Mouse (Mus musculus): Measurements from ENCODE around the gene Adam12. TPM values are rescaled to one million over a fixed set of nuclear protein-coding genes. Genes with fewer than 3 reads are reported as not detected.

Gene Adam12
- total RNA-seq, 2 experiments from 2014 or later = 4.0 to 7.6 TPM

- no peak for DNase-seq (ENCODE audit: low spot score in 2 of 2)
- intact Hi-C loops (cut with DNase I) = no loop called here
These were observed 138.1 kb downstream of the Adam12 start for GRCm38 (mm10) chr7:134093871-134094270.

- intact Hi-C loops (cut with DNase I) = no loop called here
- no peak for DNase-seq (ENCODE audit: low spot score in 2 of 2)
These were observed 141.2 kb downstream of the Adam12 start for GRCm38 (mm10) chr7:134090764-134091163.

- intact Hi-C loops (cut with DNase I) = no loop called here
- no peak for DNase-seq (ENCODE audit: low spot score in 2 of 2)
These were observed 141.7 kb downstream of the Adam12 start for GRCm38 (mm10) chr7:134090256-134090655.

GRCm38 (mm10) chr7:134088548-134089347, 143.2 kb downstream of the Adam12 start:
- intact Hi-C loops (cut with DNase I) = no loop called here
- no peak for DNase-seq (ENCODE audit: low spot score in 2 of 2)

- DNase-seq (ENCODE audit: low spot score in 2 of 2) = no peak
- intact Hi-C loops (cut with DNase I) = no loop called here
These were observed 146.6 kb downstream of the Adam12 start for GRCm38 (mm10) chr7:134085396-134085795.

- intact Hi-C loops (cut with DNase I) = no loop called here
- DNase-seq (ENCODE audit: low spot score in 2 of 2) = no peak
These were observed 147.0 kb downstream of the Adam12 start for GRCm38 (mm10) chr7:134084926-134085325.

- intact Hi-C loops (cut with DNase I) = no loop called here
- no peak for DNase-seq (ENCODE audit: low spot score in 2 of 2)
These were observed 150.5 kb downstream of the Adam12 start for GRCm38 (mm10) chr7:134081307-134082072.

- intact Hi-C loops (cut with DNase I) = no loop called here
- DNase-seq (ENCODE audit: low spot score in 2 of 2) = no peak
These were observed 151.8 kb downstream of the Adam12 start for GRCm38 (mm10) chr7:134079980-134080725.

GRCm38 (mm10) chr7:134077684-134078083, 154.3 kb downstream of the Adam12 start:
- DNase-seq (ENCODE audit: low spot score in 2 of 2) = peak in 1 of 2 experiments; percentile 9
- intact Hi-C loops (cut with DNase I) = no loop called here

- no peak for DNase-seq (ENCODE audit: low spot score in 2 of 2)
- intact Hi-C loops (cut with DNase I) = no loop called here
These were observed 158.9 kb downstream of the Adam12 start for GRCm38 (mm10) chr7:134073011-134073410.

GRCm38 (mm10) chr7:134071153-134071885, 160.6 kb downstream of the Adam12 start:
- no peak for DNase-seq (ENCODE audit: low spot score in 2 of 2)
- intact Hi-C loops (cut with DNase I) = no loop called here

- no peak for DNase-seq (ENCODE audit: low spot score in 2 of 2)
- intact Hi-C loops (cut with DNase I) = no loop called here
These were observed 169.3 kb downstream of the Adam12 start for GRCm38 (mm10) chr7:134062629-134063028.

GRCm38 (mm10) chr7:134052486-134052885, 179.5 kb downstream of the Adam12 start:
- intact Hi-C loops (cut with DNase I) = no loop called here
- no peak for DNase-seq (ENCODE audit: low spot score in 2 of 2)

- intact Hi-C loops (cut with DNase I) = no loop called here
- no peak for DNase-seq (ENCODE audit: low spot score in 2 of 2)
These were observed 181.6 kb downstream of the Adam12 start for GRCm38 (mm10) chr7:134050371-134050770.

- intact Hi-C loops (cut with DNase I) = no loop called here
These were observed 185.6 kb downstream of the Adam12 start for GRCm38 (mm10) chr7:134046376-134046775.

GRCm38 (mm10) chr7:134043576-134043975, 188.4 kb downstream of the Adam12 start:
- DNase-seq (ENCODE audit: low spot score in 2 of 2) = no peak

More at GRCm38 (mm10) chr7:134046376-134046775, 185.6 kb downstream of the Adam12 start:
- no peak for DNase-seq (ENCODE audit: low spot score in 2 of 2)

GRCm38 (mm10) chr7:134042614-134043013, 189.3 kb downstream of the Adam12 start:
- intact Hi-C loops (cut with DNase I) = no loop called here
- no peak for DNase-seq (ENCODE audit: low spot score in 2 of 2)

More at GRCm38 (mm10) chr7:134043576-134043975, 188.4 kb downstream of the Adam12 start:
- intact Hi-C loops (cut with DNase I) = no loop called here

GRCm38 (mm10) chr7:134033939-134034338, 198.0 kb downstream of the Adam12 start:
- intact Hi-C loops (cut with DNase I) = no loop called here
- DNase-seq (ENCODE audit: low spot score in 2 of 2) = no peak

GRCm38 (mm10) chr7:134032959-134033366, 199.0 kb downstream of the Adam12 start:
- no peak for DNase-seq (ENCODE audit: low spot score in 2 of 2)
- intact Hi-C loops (cut with DNase I) = no loop called here

Data from left cerebral cortex, postnatal 36 days (tissue).